Mouse (Mus musculus) layer of hippocampus, adult 8-10 months (tissue): Measurements from ENCODE around the gene Ppcdc. TPM values are rescaled to one million over a fixed set of nuclear protein-coding genes. Genes with fewer than 3 reads are reported as not detected.

Experiments used
- DNase-seq, 2 experiments: peaks; one replicate each; pipeline ENCODE4 v3.0.0; 2022; ENCODE audit warnings: low spot score in 2 of 2
- total RNA-seq, 4 experiments: library from RNA; stranded (reverse); gene quantifications; 2 replicates each; pipeline ENCODE4 v1.2.4; 2022

Ppcdc gene
- total RNA-seq, 4 experiments from 2014 or later, result 16.1 to 26.1 (median 23.2) TPM

DNA sequence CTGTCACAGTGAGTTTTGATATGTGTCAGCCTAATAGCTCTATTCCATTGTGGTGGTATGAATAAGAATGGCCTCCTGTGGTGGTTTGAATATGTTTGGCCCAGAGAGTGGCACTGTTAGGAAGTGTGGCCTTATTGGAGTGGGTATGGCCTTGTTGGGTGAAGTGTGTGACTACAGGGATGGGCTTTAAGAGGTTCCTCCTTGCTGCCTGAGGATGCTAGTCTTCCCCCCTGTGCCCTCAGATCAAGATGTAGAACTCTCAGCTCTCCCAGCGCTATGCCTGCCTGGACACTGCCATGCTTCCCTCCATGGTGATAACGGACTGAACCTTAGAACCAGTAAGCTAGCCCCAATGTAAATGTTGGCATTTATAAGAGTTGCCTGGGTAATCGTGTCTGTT lies 78.9 kb downstream of the Ppcdc start:
- DNase-seq, result no peak

DNA sequence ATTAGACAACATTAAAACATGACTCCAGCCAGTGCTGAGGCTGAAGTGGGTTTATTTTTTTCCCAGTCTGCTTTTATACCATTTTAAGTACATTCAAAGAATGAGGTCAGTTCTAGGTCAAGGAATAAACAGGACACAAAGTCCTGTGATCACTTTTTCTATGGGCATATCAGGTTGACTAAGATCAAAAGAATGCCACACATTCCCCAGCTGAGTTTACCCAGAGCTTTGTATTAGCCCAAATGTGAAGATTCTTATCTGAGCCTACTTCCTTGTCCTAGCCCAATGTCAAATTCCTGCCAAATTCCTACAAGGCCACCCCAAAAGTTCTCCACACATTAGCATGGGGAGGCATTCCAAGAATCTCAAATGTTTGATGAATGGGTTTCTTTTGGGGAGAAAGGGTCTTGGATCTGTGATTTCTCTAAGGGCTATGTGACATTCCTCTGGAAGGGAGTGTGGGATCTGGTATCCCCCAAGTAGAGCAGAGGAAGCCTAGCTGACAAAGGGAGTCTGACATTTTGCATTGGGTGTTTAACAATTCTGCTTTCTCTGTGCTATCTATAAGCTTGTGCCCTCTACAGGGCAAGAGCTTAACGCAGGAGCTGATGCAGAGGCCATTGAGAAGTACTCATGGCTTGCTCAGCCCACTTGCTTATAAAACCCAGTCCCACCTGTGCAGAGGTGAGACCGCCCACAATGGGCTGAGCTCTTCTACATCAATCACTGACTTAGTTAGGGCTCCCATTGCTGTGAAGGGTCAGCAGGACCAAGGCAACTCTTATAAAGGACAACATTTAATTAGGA lies 85.3 kb downstream of the Ppcdc start:
- DNase-seq, result no peak

GRCm38 (mm10) chr9:57351277-57351676 lies 88.6 kb downstream of the Ppcdc start:
- no peak for DNase-seq

- DNase-seq, result no peak
Observed at GRCm38 (mm10) chr9:57345902-57346301, 94.0 kb downstream of the Ppcdc start.

- DNase-seq, result no peak
Observed at GRCm38 (mm10) chr9:57343752-57344151, 96.2 kb downstream of the Ppcdc start.

- no peak for DNase-seq
Observed at GRCm38 (mm10) chr9:57342906-57343474, 96.9 kb downstream of the Ppcdc start.

DNA sequence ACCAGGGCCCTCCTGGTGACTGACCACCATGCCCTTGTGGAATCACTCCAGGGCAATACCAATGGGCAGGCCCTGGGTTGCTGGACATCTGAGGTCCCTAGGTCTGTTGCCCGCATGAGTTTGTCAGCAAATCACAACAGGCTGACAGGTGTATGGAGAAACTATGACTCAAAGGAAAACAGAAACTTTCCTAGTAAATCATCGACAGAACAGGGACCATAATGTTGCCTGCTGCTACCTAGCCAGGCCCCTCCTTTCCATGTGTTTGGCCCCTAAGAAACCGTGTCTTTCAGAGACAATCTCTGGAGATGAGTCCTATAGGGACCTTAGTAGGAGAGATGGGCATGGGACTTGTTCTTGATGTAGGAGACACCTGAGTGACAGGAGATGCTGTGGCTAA lies 97.7 kb downstream of the Ppcdc start:
- DNase-seq, result no peak

- DNase-seq, result no peak
Observed at GRCm38 (mm10) chr9:57340361-57340760, 99.6 kb downstream of the Ppcdc start.

GRCm38 (mm10) chr9:57339577-57340210 lies 100.2 kb downstream of the Ppcdc start:
- DNase-seq, result no peak

- DNase-seq, result no peak
Observed at GRCm38 (mm10) chr9:57338706-57339105, 101.2 kb downstream of the Ppcdc start.

Other genes starting within 250 kb of the Ppcdc start
- gene Trcg1, start 203.6 kb downstream of the Ppcdc start, total RNA-seq, result not detected
- 10 to 100 TPM; 25.0 to 43.8 (median 34.1) TPM for gene 1700017B05Rik, start 177.5 kb downstream of the Ppcdc start, total RNA-seq
- 100 to 1,000 TPM; 361 to 395 (median 373) TPM for gene Scamp5, start 27.9 kb upstream of the Ppcdc start, total RNA-seq
- gene Rpp25, start 63.9 kb upstream of the Ppcdc start, total RNA-seq, result 10 to 100 TPM in 3 of 4 experiments, 1 to 10 TPM in 1; 9.1 to 11.8 (median 10.3) TPM
- 100 to 1,000 TPM; 345 to 380 (median 364) TPM for gene Cox5a, start 81.2 kb upstream of the Ppcdc start, total RNA-seq
- 10 to 100 TPM; 16.0 to 23.5 (median 20.0) TPM for gene Fam219b, start 97.4 kb upstream of the Ppcdc start, total RNA-seq
- gene Mpi, start 112.6 kb upstream of the Ppcdc start, total RNA-seq, result 10 to 100 TPM; 68.8 to 80.6 (median 77.5) TPM
- gene Scamp2, start 120.8 kb upstream of the Ppcdc start, total RNA-seq, result 10 to 100 TPM; 26.5 to 35.2 (median 31.9) TPM
- gene Ulk3, start 149.3 kb upstream of the Ppcdc start, total RNA-seq, result 10 to 100 TPM; 29.9 to 40.1 (median 37.8) TPM
- gene Cplx3, start 166.2 kb upstream of the Ppcdc start, total RNA-seq, result 1 to 10 TPM; 3.5 to 6.1 (median 4.1) TPM
- gene Lman1l, start 180.7 kb upstream of the Ppcdc start, total RNA-seq, result not detected
- gene Csk, start 213.5 kb upstream of the Ppcdc start, total RNA-seq, result 10 to 100 TPM; 38.4 to 46.7 (median 43.0) TPM
- gene Cyp1a2, start 243.6 kb upstream of the Ppcdc start, total RNA-seq, result not detected
- gene Cyp1a1, start 247.8 kb upstream of the Ppcdc start, total RNA-seq, result under 1 TPM in 3 of 4 experiments, not detected in 1; 0.12 to 0.36 (median 0.32) TPM